Mouse (Mus musculus) limb, embryonic 15.5 days (tissue): Measurements from ENCODE around the gene Cckar. TPM values are rescaled to one million over a fixed set of nuclear protein-coding genes. Genes with fewer than 3 reads are reported as not detected.

Source experiments
- ATAC-seq: fragments of 200-750 bp; cut with Nextera tagmentation; 2 replicates; pipeline ENCODE4 v1.8.0; 2017; ENCODE audit warnings: low read depth, moderate TSS enrichment; ENCODE audit not compliant: insufficient number of reproducible peaks, low FRiP score, low TSS enrichment
- H3K27ac ChIP-seq: fragments of 300-500 bp; sonication (generic); 2 replicates; pipeline ENCODE4 v1.5.1; 2015; ENCODE audit warnings: moderate library complexity, mild to moderate bottlenecking, inconsistent platforms
- H3K27me3 ChIP-seq: fragments of 300-500 bp; sonication (generic); 2 replicates; pipeline ENCODE4 v1.6.1; 2015; ENCODE audit warnings: inconsistent platforms
- H3K36me3 ChIP-seq: fragments of 300-500 bp; sonication (generic); 2 replicates; pipeline ENCODE4 v1.6.1; 2015; ENCODE audit warnings: inconsistent platforms
- H3K4me1 ChIP-seq: fragments of 300-500 bp; sonication (generic); 2 replicates; pipeline ENCODE4 v1.6.1; 2015; ENCODE audit warnings: inconsistent platforms
- H3K4me2 ChIP-seq: fragments of 300-500 bp; sonication (generic); 2 replicates; pipeline ENCODE4 v1.6.1; 2015; ENCODE audit warnings: mild to moderate bottlenecking, inconsistent platforms
- H3K4me3 ChIP-seq: fragments of 300-500 bp; sonication (generic); 2 replicates; pipeline ENCODE4 v1.5.1; 2015; ENCODE audit warnings: mild to moderate bottlenecking, inconsistent platforms
- H3K9ac ChIP-seq: fragments of 300-500 bp; sonication (generic); 2 replicates; pipeline ENCODE4 v1.6.1; 2015; ENCODE audit warnings: inconsistent platforms
- H3K9me3 ChIP-seq: fragments of 300-500 bp; sonication (generic); 2 replicates; pipeline ENCODE4 v1.6.1; 2016; ENCODE audit warnings: inconsistent platforms
- WGBS: fragments of 180-500 bp; shearing (Covaris S2); methylation state at CpG from one replicate; pipeline ENCODE4 v1.1.7; 2015; 5-methylcytosine and 5-hydroxymethylcytosine counted together
- polyA plus RNA-seq: library from polyadenylated mRNA; unstranded; fragments of >200 nt; fragmentation: Nextera tagmentation; extraction: Ambion mirVana; gene quantifications from 2 replicates; pipeline ENCODE4 v1.2.1, GENCODE M21; 2015

Gene Cckar
- polyA plus RNA-seq, 1 experiment from 2014 or later = 0.08 TPM

GRCm38 (mm10) chr5:53671507-53671906, 36.0 kb downstream of the Cckar start:
- no peak for ATAC-seq
- 74% methylated on average over 4 of the region's 4 CpGs for WGBS

DNA sequence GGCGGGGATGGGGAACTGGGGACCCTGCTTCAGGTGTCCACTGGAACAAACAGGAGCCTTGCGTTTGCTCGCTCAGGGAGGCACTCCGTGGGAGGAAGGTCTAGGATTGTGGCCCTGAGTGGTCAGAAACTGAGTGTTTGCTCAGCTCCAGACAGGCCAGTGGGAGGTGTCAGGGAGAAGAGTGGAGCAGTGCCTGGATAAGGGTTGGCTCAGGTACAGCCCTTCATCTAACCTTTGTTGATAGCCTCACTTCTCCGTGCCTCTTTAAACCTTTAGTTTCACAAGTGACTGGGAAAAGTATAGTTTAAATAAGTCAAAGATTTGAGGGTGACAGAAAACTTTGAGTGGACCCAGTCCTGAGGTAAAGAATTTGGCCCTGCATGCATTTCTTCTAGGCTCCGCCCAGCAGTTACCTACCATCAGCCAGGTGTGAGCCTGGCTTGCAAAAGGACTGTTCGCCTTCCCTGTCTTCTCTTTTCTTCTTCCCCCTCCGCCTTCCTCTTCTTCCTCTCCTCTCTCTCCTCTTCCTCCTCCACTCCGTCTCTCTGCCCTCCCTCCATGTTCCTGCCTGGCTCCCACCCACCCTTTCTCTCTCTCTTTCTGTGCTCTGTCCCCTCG, 37.1 kb downstream of the Cckar start:
- H3K9ac ChIP-seq = no peak overlapping the region
- ATAC-seq = no peak
- no peak overlapping the region for H3K4me2 ChIP-seq
- H3K9me3 ChIP-seq = no peaks in the 10 kb centered on the region
- no peaks in the 10 kb centered on the region for H3K27me3 ChIP-seq
- WGBS = 81% methylated on average over 10 of the region's 10 CpGs
- H3K4me3 ChIP-seq = no peak overlapping the region
- no peaks in the 10 kb centered on the region for H3K36me3 ChIP-seq
- no peaks in the 10 kb centered on the region for H3K4me1 ChIP-seq
- H3K27ac ChIP-seq = no peak overlapping the region

More at GRCm38 (mm10) chr5:53671507-53671906, 36.0 kb downstream of the Cckar start:
- no peaks in the 10 kb centered on the region for H3K4me1 ChIP-seq
- no peak overlapping the region for H3K9ac ChIP-seq
- H3K4me2 ChIP-seq = no peak overlapping the region
- no peaks in the 10 kb centered on the region for H3K27me3 ChIP-seq
- no peak overlapping the region for H3K27ac ChIP-seq
- H3K4me3 ChIP-seq = no peak overlapping the region
- no peaks in the 10 kb centered on the region for H3K36me3 ChIP-seq
- no peaks in the 10 kb centered on the region for H3K9me3 ChIP-seq

DNA sequence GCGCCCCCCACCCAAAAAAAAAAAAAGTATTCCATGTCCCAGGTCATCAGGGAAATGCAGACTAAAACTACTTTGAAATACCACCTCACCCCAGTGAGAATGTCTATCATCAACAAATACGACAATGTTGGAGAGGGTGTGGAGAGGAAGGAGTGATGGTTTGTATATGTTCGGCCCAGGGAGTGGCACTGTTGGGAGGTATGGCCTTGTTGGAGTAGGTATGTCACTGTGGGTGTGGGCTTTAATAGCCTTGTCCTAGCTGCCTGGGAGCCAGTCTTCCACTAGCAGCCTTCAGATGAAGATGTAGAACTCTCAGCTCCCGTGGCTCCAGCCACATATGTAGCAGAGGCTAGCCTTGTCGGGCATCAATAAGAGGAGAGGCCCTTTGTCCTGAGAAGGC, 39.5 kb downstream of the Cckar start:
- Histone ChIP-seq H3K9me3 (no peaks in the 10 kb centered on the region), H3K4me1 (no peaks in the 10 kb centered on the region), H3K9ac (no peak overlapping the region), H3K27ac (no peak overlapping the region), H3K4me2 (no peak overlapping the region), H3K36me3 (no peaks in the 10 kb centered on the region), H3K27me3 (no peaks in the 10 kb centered on the region), H3K4me3 (no peak overlapping the region)
- 87% methylated on average over 5 of the region's 5 CpGs for WGBS
- no peak for ATAC-seq

DNA sequence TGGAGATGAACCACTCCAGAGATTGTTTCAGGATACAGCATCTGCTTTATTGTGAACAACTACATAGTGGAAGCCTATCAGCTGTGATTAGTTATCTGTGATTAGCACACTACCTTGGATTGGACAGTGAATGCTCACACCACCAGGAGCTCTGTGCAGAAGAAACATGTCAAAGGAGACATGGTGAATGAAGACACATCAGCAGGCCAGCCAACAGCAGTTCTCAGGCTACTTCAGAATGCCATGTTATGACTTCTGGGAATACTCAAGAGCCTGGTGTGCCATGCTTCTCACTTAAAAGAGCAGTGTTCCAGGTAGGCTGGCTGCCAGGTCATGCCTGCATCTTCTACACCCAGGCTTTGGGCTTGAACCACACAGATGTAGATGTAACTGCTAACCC, 43.8 kb downstream of the Cckar start:
- H3K4me3 ChIP-seq = no peak overlapping the region
- no peaks in the 10 kb centered on the region for H3K4me1 ChIP-seq
- no peaks in the 10 kb centered on the region for H3K9me3 ChIP-seq
- H3K36me3 ChIP-seq = no peaks in the 10 kb centered on the region
- H3K4me2 ChIP-seq = no peak overlapping the region
- H3K27me3 ChIP-seq = no peaks in the 10 kb centered on the region
- no peak overlapping the region for H3K9ac ChIP-seq
- no peak for ATAC-seq
- no peak overlapping the region for H3K27ac ChIP-seq

DNA sequence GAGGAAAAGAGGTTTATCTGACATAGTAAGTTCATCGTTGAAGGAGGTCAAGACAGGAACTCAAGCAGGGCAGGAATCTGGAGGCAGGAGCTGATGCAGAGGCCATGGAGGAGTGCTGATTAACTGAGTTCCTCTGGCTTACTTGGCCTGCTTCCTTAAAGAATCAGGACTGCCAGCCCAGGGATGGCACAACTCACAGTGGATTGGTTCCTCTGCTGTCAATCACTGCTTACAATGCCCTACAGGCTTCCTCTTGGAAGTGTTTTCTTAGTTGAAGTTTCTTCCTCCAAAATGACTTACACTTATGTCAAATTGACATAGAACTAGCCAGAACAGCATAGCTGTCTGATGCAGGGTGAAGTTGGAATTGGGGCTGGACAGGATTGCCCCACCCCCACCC, 45.1 kb downstream of the Cckar start:
- Histone ChIP-seq H3K9me3 (no peaks in the 10 kb centered on the region), H3K9ac (no peak overlapping the region), H3K4me1 (no peaks in the 10 kb centered on the region), H3K27me3 (no peaks in the 10 kb centered on the region), H3K4me2 (no peak overlapping the region), H3K4me3 (no peak overlapping the region), H3K36me3 (no peaks in the 10 kb centered on the region), H3K27ac (no peak overlapping the region)
- no peak for ATAC-seq
- WGBS = 42% methylated on average over 1 of the region's 1 CpGs

DNA sequence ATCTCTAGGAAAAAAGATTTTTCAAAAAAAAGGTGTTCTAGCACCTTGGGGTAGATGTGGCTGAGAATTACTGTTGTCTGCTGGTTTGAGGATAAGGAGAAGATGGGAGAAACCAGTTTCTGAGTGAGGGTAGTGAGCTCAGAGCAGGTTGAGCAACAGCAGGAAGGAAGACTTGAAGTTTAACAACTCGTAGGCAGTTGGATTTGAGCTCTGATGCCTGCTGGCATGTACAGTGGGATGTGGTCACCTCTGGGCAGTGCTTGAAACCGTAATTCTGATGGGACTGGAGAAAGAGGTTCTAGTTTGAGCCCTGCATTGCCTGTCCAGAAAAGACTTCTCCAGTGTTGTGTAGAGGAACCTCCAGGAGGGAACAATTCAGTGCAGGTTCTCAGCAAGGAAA, 46.0 kb downstream of the Cckar start:
- Histone ChIP-seq H3K4me3 (no peak overlapping the region), H3K4me1 (no peaks in the 10 kb centered on the region), H3K9me3 (no peaks in the 10 kb centered on the region), H3K27me3 (no peaks in the 10 kb centered on the region), H3K27ac (no peak overlapping the region), H3K9ac (no peak overlapping the region), H3K36me3 (peaks cover 4% of the 10 kb centered on the region; the same call in 1 of the 2 replicates), H3K4me2 (no peak overlapping the region)
- WGBS = 61% methylated on average over 2 of the region's 2 CpGs
- ATAC-seq = no peak

DNA sequence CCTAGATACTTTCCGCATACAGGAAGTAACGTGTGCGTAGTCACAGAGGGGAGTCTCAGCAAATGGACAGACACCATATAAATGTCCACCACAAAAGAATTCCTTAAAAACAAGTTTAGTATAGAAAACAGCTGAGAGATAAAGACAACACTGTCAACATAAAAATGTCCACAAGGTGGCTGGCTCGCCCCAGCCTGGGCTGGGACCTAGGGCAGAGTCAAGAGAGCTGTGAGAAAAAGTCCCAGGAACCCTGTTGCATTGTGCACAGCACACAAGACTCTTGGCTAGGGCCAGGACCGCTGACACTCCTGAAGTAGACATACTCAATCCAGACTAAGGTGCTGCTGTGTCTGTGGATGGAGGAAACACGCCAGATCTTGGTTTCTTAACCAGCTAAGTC, 49.6 kb downstream of the Cckar start:
- Histone ChIP-seq H3K4me2 (no peak overlapping the region), H3K9me3 (no peaks in the 10 kb centered on the region), H3K36me3 (peaks cover 6% of the 10 kb centered on the region; the same call in 1 of the 2 replicates), H3K4me3 (no peak overlapping the region), H3K27ac (no peak overlapping the region), H3K4me1 (no peaks in the 10 kb centered on the region), H3K27me3 (no peaks in the 10 kb centered on the region), H3K9ac (no peak overlapping the region)
- 67% methylated on average over 6 of the region's 6 CpGs for WGBS
- ATAC-seq = no peak

- Histone ChIP-seq H3K36me3 (peaks cover 15% of the 10 kb centered on the region), H3K4me3 (no peak overlapping the region), H3K9ac (no peak overlapping the region), H3K4me1 (no peaks in the 10 kb centered on the region), H3K27ac (no peak overlapping the region), H3K27me3 (no peaks in the 10 kb centered on the region), H3K9me3 (no peaks in the 10 kb centered on the region), H3K4me2 (no peak overlapping the region)
- no peak for ATAC-seq
- 2% methylated on average over 1 of the region's 1 CpGs for WGBS
Measured at GRCm38 (mm10) chr5:53656596-53656995, 50.9 kb downstream of the Cckar start.

Other genes starting within 250 kb of the Cckar start
- gene Rbpj, start 241.6 kb downstream of the Cckar start, polyA plus RNA-seq = 35.6 and 36.5 TPM in 2 replicates
- 37.9 and 42.3 TPM in 2 replicates for gene Tbc1d19, start 101.9 kb upstream of the Cckar start, polyA plus RNA-seq